Mouse (Mus musculus) left cerebral cortex, postnatal 25 days (tissue): ENCODE measurements around the gene Map4k1. TPM values are rescaled to one million over a fixed set of nuclear protein-coding genes. Genes with fewer than 3 reads are reported as not detected.
A peak's percentile ranks its signal among the peaks of the same experiment; 100 is the strongest.
"Not testable (repeated sequence)": the region's sequence is repeated elsewhere in the genome, so short reads cannot be mapped to it uniquely, and the experiment has no call there.

Experiments
- DNase-seq, 2 experiments: peaks; one replicate each; pipeline ENCODE4 v3.0.0; 2022; ENCODE audit warnings: low spot score in 2 of 2, mixed read lengths in 1 of 2
- intact Hi-C: fragments of 180-260 bp; cut with DNase I; formaldehyde crosslinking; loops from one replicate; pipeline ENCODE4 v1.15.1; 2025
- total RNA-seq, 2 experiments: library from RNA; stranded (reverse); gene quantifications; 2 replicates each; pipeline ENCODE4 v1.2.3; 2021

Map4k1 gene
- total RNA-seq, 2 experiments from 2014 or later, result 1.7 to 1.8 TPM

- intact Hi-C loops, result no loop called here
Measured at GRCm38 (mm10) chr7:28953476-28954376, 28.1 kb upstream of the Map4k1 start.

GRCm38 (mm10) chr7:28954773-28955172, 27.1 kb upstream of the Map4k1 start:
- intact Hi-C loops, result loop anchor here (5.0 kb wide), 1 partner anchor 142 kb away; no protein-coding TSS in a partner anchor
- no peak for DNase-seq

More at GRCm38 (mm10) chr7:28953476-28954376, 28.1 kb upstream of the Map4k1 start:
- no peak for DNase-seq

DNA sequence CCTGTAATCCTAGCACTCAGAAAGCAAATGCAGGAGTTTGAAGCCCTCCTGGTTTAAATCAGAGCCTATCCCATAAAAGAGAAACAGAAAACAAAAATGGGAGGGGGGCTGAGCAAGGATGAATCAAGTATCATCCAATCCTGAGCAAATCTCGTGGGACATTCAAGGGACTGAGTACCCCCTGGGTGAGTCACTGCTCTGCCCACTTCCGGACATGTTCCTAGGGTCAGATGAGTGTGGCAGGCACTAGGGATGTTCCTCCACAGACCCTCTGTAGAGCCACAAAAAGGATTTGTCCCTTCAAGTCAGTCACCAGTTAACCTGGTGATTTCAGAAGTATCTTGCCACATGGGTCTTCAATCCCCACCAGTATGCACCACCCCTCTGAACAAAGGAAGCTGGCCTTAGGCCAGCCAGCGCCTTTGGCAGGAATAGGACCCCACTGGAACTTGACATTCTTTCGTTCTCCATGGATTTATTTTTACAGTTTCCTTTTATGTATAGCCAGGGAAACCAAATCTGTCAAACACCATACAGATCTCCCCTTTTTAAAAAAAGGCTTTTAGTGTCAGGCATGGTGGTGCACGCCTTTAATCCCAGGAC, 26.5 kb upstream of the Map4k1 start:
- intact Hi-C loops, result loop anchor here (5.0 kb wide), 1 partner anchor 143 kb away; no protein-coding TSS in a partner anchor
- no peak for DNase-seq

GRCm38 (mm10) chr7:28956270-28956669, 25.6 kb upstream of the Map4k1 start:
- no peak for DNase-seq
- intact Hi-C loops, result loop anchor here (5.0 kb wide), 1 partner anchor 144 kb away; no protein-coding TSS in a partner anchor

- intact Hi-C loops, result loop anchor here (5.0 kb wide), 1 partner anchor 145 kb away; no protein-coding TSS in a partner anchor
Measured at GRCm38 (mm10) chr7:28957286-28957685, 24.6 kb upstream of the Map4k1 start.

DNA sequence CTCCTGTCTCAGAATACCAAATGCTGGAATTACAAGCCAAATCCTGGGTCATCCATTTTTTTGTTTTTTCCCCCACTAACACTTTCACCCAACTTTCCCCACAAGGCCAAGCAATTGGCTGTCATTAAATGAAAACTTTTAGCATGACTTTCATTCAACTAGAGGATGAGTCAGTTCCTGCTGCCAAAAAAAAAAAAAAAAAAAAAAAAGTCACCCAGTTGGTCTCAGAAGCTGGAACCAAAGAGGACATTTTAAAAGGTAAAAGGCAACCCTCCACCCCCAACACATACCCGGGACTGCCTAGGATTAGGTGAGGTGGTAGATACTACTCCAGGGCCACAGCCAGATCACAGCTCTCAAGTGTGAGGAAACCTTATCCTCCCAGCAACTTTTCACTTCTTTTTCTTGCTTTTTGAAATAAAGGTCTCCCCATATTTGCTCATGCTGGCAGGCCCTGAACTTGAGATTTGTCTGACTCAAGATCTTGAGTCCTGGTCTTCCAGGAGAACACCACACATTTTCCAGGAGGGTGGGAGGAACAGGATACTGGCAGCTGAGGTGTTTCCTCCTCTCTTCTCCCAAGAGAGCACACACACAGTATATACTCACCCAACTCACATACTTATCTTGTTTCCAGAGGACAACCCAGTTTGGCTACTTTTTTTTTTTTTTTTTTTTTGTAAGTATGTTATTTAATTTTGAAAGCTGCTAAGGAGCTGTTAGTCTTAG, 23.7 kb upstream of the Map4k1 start:
- DNase-seq, result peak in 1 of 2 experiments; percentile 55
- intact Hi-C loops, result loop anchor here (5.0 kb wide), 1 partner anchor 146 kb away; no protein-coding TSS in a partner anchor

More at GRCm38 (mm10) chr7:28957286-28957685, 24.6 kb upstream of the Map4k1 start:
- no peak for DNase-seq

DNA sequence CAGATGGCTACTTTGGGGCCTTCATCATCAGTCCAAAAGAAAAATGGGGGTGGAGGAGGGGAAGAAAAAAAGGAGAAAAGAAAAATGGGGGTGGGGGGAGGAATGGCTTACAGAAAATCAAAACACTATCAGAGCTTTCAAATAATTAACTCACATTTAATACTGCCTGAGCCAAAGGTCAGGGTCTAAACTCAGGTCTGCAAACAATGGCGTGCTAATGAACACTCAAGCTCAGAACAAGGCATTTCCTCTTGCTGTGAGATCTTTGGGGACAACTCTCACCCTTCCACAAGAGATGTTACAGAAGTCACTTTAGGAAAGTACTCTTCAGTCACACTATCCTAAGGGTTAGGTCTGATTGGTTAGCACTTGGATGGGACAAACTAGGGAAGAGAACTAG, 23.1 kb upstream of the Map4k1 start:
- intact Hi-C loops, result loop anchor here (5.0 kb wide), 1 partner anchor 146 kb away; no protein-coding TSS in a partner anchor
- no peak for DNase-seq

- intact Hi-C loops, result loop anchor here (1.0 to 5.0 kb wide), 3 partner anchors 37 to 147 kb away; no protein-coding TSS in a partner anchor
- no peak for DNase-seq
Measured at GRCm38 (mm10) chr7:28959505-28960045, 22.3 kb upstream of the Map4k1 start.

DNA sequence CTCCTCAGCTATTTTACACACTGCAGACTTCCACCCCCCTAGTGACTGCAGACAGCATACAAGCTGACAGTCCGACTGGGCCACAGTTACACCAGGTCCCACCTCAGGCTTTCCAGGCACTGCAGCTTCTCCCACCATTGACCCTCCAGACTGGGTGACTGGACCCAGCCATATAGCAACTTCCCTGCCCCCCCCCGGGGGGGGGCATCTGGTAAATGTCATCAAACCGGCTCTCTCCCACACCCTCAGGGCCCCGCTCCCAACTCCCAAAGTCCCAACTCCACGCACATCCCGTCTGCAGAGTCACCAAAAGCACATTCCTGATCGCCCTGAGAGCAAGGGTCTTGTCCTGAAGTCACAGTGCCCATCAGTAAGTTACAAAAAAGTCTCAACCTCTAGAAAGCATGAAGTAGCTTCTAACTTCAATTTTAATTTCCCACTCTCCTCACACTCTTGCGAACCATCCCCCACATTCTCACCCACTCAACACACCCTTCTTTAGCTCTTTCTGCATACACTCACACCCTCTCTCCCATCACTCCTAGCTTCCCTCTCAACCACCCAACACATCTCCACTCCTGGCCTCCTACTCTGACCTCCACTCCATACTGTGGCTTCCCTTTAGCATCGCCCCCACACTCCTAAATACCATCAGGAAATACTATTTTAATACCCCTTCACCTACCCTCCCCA, 21.4 kb upstream of the Map4k1 start:
- intact Hi-C loops, result loop anchor here (1.0 to 2.0 kb wide), 2 partner anchors 38 to 58 kb away; no protein-coding TSS in a partner anchor
- peak in 1 of 2 experiments; percentile 75 for DNase-seq

DNA sequence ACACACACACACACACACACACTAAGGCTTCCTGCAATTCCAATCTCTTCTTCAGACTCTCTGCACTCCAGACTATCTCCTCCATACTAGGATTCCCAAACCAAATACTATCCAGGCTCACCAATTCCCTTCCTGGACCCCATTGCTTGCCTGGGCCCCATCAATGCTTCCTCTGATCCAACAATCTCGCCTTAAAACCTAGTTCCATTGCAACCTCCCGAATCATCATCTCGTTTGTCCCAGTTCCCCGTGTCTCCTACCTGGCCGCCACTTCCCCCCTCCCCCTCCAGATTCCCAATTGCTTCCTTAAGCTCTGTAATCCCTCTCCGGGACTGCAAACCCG, 20.3 kb upstream of the Map4k1 start:
- no peak for DNase-seq

DNA sequence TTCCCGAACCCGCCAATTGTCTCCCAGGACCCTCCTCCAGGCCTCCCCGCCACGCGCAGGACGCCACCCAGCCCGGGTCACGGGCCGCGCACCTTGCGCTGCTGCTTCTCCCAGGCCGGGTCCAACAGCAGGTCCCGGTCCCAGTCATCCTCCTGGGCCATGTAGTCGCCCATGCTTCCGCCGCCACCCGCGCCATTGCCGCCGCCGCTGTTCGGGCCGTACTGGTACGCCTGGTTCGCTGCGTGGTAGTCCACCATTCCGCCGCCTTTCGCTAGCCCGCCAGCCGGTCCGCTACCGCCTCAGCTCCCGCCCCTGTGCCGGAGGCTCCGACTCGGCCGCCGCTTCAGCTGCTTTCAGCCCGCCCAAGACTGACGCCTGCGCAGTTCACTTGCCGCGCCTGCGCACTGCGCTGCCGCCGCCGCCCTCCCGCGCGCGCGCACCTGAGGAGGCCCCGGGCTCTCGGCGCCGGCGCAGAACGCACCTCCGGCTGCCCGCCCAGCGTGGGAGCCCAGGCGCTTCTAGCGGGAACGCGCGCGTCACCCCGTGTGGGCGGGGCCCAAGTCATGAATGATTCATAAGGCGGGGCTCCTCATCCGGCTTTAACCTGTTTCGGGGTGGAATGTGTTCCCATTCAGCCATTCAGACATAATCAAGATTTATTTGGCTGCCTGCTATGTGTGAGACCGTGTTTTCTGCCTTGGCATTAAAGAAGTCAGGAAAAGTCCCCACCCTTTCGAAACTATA, 19.8 kb upstream of the Map4k1 start, which contains the start of gene Actn4:
TSS of gene Actn4 (minus strand) at position 414 of the 744 bp plus-strand sequence.
- DNase-seq, result peak; percentile 99
- intact Hi-C loops, result loop anchor here (2.0 kb wide), 1 partner anchor 59 kb away; no protein-coding TSS in a partner anchor

More for the DNA sequence above, 20.3 kb upstream of the Map4k1 start:
- intact Hi-C loops, result loop anchor here (2.0 kb wide), 1 partner anchor 59 kb away; no protein-coding TSS in a partner anchor

DNA sequence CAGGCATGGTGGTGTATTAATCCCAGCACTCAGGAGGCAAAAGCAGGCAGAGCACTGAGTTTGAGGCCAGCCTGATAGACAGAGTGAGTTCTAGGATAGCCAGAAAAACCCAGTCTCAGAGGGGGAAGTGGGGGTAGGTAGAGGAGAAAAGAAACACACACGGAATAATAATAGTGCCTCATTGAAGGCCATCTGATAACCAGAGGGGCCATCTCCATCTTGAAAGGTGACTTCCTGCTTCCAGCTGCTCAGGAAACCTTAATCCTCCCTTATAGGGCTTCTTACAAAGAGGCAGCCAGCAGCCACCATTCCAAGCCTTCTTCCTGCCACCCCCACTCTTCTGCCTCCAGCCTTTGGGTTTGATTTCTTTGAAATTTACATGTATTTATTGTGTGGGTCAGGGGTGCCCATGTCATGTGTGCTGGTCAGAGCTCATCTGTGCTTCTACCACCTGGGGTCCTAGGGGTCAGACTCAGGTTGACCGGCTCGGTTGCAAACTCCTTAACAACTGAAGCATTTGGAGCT, 18.4 kb upstream of the Map4k1 start:
- intact Hi-C loops, result no loop called here
- no peak for DNase-seq

GRCm38 (mm10) chr7:28965346-28965840, 16.5 kb upstream of the Map4k1 start:
- intact Hi-C loops, result no loop called here
- DNase-seq, result no peak

- DNase-seq, result no peak
- intact Hi-C loops, result no loop called here
Measured at GRCm38 (mm10) chr7:28966181-28966580, 15.7 kb upstream of the Map4k1 start.

DNA sequence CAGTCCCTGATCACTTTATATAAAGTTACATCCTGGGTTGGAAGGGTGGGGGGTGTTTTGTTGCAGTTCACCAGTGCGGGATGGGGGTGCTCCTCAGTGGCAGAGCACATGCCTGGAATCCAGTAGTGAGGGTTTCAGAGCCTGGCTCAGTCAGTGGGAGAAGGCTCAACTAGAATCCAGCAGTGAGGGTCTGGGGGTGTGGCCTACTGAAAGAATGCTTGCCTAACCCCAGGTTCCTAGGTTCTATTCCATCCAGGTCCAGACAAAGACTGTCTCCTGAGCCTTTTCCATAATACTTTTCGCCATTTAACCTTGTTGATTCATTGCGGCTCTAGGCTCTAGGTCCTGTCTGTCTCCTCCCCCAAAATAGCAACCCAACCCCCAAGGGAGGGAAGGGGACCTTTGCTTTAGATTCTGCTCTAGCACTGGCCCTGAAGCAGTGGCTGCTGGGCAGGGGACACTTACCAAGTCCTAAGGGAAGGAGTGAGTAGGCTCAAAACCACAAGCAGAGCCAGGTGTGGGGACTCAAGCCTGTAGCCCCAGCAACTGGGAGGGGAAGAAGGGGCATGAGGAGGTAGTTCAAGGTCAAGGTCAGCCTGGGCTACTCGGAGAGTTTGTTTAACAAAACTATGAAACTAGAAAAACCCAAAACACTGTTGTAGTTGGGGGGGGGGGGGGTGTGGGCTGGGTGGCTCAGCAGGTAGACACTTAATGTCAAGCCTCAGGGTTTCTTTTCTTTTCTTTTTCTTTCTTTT, 14.9 kb upstream of the Map4k1 start:
- intact Hi-C loops, result no loop called here
- DNase-seq, result no peak

DNA sequence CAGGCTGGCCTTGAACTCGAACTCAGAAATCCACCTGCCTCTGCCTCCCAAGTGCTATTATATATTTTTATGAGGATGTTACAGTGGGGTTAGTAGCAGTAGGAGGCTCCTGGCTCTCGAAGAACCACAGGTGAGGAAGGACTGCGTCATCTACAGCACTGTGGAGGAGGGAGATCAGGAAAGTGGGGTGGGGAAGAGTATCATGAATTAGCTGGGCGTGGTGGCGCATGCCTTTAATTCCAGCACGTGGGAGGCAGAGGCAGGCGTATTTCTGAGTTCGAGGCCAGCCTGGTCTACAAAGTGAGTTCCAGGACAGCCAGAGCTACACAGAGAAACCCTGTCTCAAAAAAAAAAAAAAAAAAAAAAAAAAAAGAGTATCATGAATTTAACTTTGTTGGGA, 13.7 kb upstream of the Map4k1 start:
- DNase-seq, intact Hi-C loops: not testable (repeated sequence)

- intact Hi-C loops, result no loop called here
- DNase-seq, result no peak
Measured at GRCm38 (mm10) chr7:28969271-28969670, 12.6 kb upstream of the Map4k1 start.
